Mouse (Mus musculus) urinary bladder, postnatal 25 days (tissue): ENCODE data around the gene Tcf15.

Experiments used
- DNase-seq: peaks from one replicate; pipeline ENCODE4 v3.0.0; 2022; ENCODE audit warnings: low spot score

Tcf15 gene

GRCm38 (mm10) chr2:152122896-152123295 is 20.5 kb upstream of the Tcf15 start:
- no peak for DNase-seq

GRCm38 (mm10) chr2:152128597-152128996 is 14.8 kb upstream of the Tcf15 start:
- DNase-seq = no peak

GRCm38 (mm10) chr2:152129778-152130177 is 13.6 kb upstream of the Tcf15 start:
- no peak for DNase-seq

DNA sequence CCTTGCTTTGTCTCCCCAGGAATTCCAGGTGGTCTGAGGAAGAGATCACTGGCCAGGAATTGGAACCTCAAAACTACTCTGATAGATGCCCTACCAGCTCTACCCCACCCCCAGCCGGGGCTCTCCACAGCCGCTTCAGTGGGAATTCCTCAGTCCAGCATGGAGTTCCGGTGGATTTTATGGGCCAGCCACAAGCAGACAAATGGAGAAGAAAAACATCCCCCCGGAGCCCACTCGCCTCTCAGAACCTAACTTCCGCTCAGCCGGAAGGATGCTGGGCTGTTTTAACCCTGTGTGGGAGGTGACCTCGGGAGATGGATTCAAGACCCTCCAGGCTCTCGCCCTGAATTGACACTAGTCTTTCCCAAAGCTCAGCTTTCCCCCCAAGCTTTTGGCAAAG is 11.3 kb upstream of the Tcf15 start:
- no peak for DNase-seq

GRCm38 (mm10) chr2:152132691-152133090 is 10.7 kb upstream of the Tcf15 start:
- no peak for DNase-seq

DNA sequence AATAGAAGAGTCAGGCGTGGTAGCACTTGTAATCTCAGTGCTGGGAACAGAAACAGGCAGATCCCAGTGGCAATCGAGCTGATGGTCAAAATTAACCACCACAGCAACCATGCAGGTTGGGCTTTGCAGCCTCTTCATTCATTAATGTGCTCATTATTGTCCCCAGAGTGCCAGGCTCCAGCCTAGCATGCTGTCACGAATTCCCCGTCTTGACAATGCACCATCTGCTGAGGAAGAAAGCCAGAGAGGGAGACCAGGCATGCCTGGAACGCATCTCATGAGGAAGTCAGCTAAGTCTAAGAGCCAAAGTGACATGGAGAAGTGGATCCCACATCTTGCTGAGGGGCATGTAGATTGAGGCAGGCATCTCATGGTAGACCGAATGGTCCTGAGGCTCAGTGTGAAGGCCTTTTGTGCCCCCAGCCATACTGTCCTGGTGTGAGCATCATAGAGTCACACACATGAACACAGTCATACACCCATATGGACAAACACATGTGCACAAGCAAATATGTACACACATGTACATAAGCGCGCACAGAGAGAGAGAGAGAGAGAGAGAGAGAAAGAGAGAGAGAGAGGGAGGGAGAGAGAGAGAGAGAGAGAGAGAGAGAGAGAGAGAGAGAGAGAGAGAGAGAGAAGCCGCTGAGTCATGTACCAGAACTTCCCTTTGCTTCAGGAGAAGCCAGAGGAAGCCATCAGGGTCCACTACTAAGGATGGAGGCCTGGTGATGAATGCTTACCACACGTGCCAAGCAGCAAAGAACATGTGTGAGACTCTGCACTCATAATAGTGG is 4.0 kb upstream of the Tcf15 start:
- DNase-seq = no peak

DNA sequence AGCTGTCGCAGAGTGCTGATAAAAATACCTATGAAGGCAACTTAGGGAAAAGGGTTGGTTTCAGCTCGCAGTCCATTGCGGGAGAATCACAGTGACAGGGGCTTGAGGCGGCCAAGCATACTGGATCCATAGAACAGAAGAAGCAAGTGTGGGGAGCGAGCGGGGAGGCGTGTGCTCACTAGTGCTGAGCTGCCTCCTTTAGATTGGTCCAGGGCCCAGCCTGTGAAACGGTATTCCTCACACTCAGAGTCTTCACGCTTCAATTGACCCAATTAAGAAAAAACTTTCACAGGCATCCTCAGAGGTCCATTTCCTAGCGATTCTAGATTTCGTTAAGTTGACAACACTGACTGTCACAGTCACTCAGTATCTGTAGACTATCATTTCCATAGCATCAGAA is 2.4 kb upstream of the Tcf15 start:
- no peak for DNase-seq

DNA sequence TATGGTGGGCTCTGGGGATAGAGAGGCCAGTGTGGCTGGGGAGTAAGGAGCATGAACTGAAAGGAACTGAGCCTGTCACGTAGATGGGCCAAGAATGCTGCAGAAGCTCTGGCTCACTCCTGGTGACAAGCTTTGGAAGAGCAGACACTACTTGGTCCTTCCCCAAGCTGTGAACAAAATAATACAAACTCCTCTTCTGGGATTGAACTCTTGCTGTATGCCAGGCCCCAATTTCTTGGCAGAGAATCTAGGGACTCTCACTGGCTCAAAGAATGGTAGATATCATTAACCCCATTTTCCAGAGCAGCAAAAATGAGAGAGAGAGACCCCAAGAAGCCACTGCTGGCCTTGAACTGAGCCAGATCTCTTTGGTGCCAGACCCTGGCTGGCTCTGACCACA is 1.9 kb upstream of the Tcf15 start:
- no peak for DNase-seq

DNA sequence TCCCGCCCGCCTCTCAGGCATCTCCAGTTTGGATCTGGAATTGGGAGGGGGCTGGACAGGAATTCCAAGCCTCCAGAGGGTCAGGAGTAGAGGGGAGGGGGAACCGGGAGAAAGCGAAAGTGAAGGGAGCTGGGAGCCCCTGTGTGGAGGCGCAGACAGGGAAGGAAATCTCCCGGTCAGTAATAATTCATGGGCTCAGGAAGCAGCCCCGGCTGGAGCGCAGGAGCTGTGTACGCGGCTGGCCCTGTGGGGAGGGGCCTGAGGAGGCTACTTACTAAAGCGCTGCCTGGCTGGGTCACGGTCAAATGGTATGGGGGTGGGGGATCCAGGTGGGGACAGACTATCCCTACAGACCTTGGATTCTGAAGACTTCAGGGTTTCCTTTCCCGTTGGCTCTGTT is 1.3 kb upstream of the Tcf15 start:
- DNase-seq = no peak

DNA sequence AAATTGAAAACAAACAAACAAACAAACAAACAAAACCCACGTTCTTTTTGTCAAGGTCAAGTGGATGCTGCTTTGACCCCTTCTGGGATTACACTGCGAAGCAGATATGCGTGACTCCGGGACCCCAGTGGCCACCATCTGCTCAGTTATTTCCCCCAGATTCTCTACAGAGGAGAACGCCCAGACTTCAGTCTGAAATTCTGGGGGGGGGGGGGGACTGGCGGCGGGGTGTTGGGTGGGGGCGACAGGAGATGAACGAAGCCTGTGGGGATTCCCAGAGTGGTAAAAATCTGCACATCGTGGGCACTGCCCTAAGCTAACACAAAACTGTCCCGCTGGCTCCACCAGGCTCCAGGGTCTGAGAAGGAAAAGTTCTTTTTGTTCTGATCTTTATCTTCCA is 790 bp upstream of the Tcf15 start:
- DNase-seq = no peak

- DNase-seq = no peak
These were observed 743 bp downstream of the Tcf15 start for GRCm38 (mm10) chr2:152144158-152144450.

DNA sequence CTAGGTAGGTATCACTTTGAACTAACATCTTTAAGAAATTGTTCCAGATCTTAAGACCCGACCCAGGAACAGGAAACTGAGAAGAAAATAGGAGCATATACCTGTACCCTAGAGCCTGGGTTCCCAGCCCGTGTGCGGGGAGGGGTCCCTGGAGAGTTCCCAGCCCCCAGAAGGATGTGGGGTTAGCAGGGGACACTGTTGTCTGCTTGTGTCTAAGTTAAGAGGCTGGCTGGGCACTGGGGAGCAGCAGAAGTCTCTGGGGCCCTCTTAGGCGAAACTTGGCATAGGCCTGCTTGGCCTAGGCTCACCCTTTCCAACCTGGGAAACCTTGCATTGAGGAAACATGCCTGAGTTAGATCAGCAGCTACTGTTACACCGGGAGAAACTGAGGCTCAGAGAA is 1.1 kb downstream of the Tcf15 start:
- no peak for DNase-seq

DNA sequence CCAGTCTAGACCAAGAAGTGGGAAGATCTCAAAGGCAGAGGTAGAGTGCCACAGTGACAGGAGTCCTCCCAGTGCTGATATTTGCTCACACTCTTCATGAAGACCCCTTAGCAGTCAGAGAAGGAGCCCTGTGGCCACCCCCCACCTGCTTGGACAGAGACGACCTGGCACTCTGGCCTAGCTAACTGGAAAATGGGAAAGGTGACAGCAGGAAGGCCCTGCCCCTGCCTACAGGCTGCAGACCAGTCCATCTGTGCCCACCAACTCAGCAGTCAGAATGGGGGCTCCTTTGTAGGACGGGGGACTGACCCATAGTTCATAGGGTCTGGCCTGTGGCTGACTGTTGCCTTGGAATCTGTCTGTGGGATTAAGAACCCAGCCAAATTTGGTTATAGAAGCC is 2.4 kb downstream of the Tcf15 start:
- DNase-seq = no peak

- DNase-seq = no peak
These were observed 3.7 kb downstream of the Tcf15 start for GRCm38 (mm10) chr2:152147079-152147478.

- no peak for DNase-seq
These were observed 5.3 kb downstream of the Tcf15 start for GRCm38 (mm10) chr2:152148675-152149074.

DNA sequence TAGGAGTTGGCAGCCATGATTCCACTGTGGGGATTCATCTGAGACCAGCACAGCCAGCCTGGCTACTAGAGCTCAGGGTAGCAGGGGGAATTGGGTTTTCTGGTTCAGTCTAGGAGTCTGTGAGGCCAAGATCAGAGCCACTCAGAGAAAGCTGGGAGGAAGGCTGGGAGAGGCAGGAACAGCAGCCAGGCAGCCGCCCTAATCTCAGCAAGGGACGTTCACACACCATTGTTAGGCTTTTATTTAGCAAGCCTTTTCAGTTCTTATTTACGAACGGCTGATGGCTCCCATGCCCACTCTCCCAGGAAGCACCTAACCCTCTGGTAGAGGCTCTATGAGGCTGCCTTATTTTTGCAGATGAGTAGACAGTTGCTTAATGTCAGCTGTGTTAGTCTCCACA is 6.5 kb downstream of the Tcf15 start:
- no peak for DNase-seq

GRCm38 (mm10) chr2:152150373-152150772 is 7.0 kb downstream of the Tcf15 start:
- no peak for DNase-seq

- DNase-seq = no peak
These were observed 10.0 kb downstream of the Tcf15 start for GRCm38 (mm10) chr2:152153361-152153760.

- no peak for DNase-seq
These were observed 12.2 kb downstream of the Tcf15 start for GRCm38 (mm10) chr2:152155414-152156208.

- DNase-seq = no peak
These were observed 13.1 kb downstream of the Tcf15 start for GRCm38 (mm10) chr2:152156471-152156870.

DNA sequence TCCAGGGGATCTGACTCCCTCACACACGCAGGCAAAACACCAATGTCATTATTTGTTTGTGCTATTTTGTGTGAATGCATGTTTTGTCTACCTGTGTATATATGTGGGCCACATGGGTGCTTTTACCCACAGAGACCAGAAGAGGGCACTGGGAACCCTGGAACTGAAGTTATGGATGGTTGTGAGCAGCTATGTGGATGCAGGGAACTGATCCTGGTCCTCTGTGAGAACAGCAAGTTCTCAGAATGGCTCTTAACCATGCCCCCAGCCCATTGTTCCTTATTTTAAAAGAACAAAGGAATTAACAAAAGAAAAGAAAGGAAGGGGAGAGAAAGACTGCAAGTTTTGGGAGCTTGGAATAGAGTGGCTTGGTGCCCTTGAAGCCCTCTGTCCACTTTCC is 16.1 kb downstream of the Tcf15 start:
- DNase-seq = no peak

GRCm38 (mm10) chr2:152166257-152166656 is 22.9 kb downstream of the Tcf15 start:
- DNase-seq = no peak

DNA sequence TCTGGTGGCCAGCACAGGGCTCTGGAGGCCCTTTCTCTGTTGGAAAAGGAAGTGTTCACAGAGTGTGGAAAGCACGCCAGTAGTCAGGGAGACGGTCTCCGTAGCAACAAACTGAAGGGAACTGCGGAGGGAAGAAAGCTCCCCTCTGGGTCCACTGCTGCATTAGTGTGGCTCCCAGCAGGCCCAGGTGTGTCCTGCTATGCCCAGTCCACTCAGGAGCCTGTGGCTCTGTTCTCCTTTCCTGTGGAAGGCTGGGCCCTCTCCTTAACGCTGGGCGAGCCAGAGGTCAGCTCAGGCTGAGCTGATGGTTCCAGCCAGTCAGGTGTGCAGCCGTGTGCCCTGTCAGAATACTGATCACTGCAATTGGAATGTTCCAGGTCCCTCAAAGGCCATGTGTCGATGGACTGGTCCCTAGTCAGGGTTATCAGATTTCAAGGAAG is 24.5 kb downstream of the Tcf15 start:
- DNase-seq = no peak

- DNase-seq = no peak
These were observed 26.0 kb downstream of the Tcf15 start for GRCm38 (mm10) chr2:152169377-152169776.
